Mouse (Mus musculus) frontal cortex, postnatal 10 days (tissue): ENCODE measurements around the gene Ccnb1ip1.

Source experiments
- DNase-seq, 2 experiments: peaks; one replicate each; pipeline ENCODE4 v3.0.0; 2022; ENCODE audit warnings: low spot score in 2 of 2, mixed read lengths in 1 of 2

The Ccnb1ip1 gene

GRCm38 (mm10) chr14:50784391-50785250 lies 22.9 kb downstream of the Ccnb1ip1 start:
- no peak for DNase-seq

DNA sequence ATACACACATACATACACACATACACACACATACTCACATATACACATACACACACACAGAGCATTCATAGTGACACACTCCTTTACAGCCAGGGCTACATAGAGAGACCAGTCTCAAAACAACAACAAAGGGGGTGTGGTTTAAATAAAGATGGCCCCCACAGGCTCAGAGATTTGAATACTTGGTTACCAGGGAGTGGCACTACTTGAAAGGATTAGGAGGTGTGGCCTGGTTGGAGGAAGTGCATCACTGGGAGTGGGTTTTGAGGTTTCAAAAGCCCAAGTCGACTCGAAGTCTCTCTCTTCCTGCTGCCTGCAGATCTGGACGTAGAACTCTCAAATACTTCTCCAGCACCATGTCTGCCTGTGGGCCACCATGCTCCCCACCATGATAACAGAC lies 25.4 kb downstream of the Ccnb1ip1 start:
- no peak for DNase-seq

DNA sequence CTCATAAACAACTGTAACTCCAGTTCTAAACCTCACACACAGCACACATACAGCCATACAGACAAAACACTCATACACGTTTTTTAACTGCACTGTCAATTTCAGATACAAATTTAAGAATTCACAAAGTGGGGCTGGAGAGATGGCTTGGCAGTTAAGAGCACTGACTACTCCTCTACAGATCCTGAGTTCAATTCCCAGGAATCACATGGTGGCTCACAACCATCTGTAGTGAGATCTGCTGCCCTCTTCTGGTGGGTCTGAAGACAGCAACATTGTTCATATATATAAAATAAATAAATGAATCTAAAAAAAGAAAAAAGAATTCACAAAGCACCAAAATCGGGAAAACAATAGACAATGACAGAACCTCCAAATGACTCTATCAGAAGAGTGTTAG lies 36.2 kb downstream of the Ccnb1ip1 start:
- DNase-seq, result no peak

- no peak for DNase-seq
Measured at GRCm38 (mm10) chr14:50765736-50766135, 41.8 kb downstream of the Ccnb1ip1 start.

DNA sequence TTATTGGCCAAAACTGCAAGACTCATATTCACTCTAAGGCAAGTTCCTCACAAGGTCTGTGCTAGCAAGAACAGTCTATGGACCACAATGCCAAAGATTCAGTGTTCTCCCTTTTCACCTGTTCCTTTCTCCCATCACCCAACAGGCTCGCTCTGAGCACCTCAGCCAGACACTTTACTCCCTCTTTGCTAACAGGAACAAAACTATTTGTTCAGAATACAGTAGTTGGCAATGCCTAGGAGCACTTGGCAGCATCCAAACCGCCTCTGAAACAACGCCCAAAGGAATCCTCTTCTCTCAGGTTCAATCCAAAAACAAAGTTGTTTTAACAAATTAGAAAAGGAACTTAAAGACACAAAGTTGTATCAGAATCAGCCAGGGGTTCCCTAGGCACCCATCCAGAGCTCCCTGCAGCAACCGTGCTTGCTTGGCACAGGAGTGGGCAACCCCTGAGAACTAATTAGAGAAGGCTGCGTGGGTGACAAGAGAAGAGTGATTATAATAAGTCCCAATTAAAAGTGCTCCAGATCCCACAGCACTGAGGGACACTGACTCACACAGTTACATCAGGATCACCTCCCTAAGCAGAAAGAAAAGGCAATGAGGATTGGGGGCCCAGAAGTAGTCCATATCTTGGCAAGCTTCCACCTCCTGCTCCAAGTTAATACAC lies 49.0 kb downstream of the Ccnb1ip1 start:
- DNase-seq, result no peak

GRCm38 (mm10) chr14:50744994-50745393 lies 62.5 kb downstream of the Ccnb1ip1 start, which contains the start of gene Olfr749:
Gene Olfr749, minus strand, starts transcription at chr14:50745094.
- no peak for DNase-seq

- DNase-seq, result no peak
Measured at GRCm38 (mm10) chr14:50741584-50741983, 65.9 kb downstream of the Ccnb1ip1 start.

- no peak for DNase-seq
Measured at GRCm38 (mm10) chr14:50740334-50740733, 67.2 kb downstream of the Ccnb1ip1 start.
